Mouse (Mus musculus): ENCODE measurements around the gene Ccdc146.

Gene Ccdc146

DNA sequence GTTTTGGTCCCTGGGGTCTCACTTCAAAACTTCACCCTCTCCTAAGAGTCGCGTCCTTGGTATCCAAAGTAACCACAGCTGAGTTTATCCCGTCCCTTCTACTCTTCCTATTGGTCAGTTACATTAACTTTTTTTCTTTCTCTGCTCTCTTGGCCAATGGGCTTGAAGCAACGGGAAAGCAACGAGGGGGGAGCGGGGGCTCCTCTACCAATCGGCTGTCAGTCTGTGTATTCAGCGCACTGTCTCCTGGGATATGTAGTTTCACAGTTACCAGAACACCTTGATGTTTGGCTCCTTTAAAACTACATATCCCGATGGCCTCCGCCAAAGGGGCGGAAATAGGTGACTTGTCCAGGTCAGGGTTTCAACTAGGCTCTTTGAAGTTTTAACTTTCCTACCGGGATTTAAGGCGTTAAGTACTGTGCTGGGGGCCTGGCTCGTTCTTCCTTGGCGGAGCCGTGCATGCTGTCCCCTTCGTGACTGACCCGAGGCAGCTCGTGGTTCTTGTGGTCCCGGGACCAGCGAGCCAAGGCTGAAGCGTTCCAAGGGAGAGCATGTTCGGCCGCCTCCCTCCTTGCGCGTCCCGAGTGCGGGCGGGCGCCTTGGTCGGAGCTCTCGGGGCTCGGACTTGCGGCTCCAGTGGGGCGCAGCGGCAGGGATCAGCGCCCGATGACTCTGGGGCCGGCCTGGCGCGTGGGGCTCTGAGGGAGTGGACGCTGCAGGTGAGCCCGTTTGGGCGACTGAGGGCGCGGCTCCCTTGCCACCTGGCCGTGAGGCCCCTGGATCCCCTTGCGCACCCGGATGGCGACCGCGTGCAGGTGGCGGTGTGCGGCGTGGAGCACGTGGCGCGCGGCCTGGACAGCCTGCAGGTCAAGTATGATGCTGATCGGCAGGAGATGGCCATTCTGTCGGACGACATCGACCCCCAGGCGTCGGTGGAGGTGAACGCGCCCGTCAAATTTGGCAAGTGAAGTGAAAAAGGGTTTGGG, at the start of gene Ccdc146, which contains the start of gene Fam185a:
Ccdc146 (minus strand) TSS at position 64 of the 989 bp plus-strand sequence.
Fam185a (plus strand) TSS at position 345 of the 989 bp plus-strand sequence.
- peak; percentile 100 for DNase-seq

- no peak for DNase-seq
Observed at GRCm38 (mm10) chr5:21468100-21468499, 43.6 kb upstream of the Ccdc146 start.

GRCm38 (mm10) chr5:21467387-21467786, 42.9 kb upstream of the Ccdc146 start:
- DNase-seq: no peak

GRCm38 (mm10) chr5:21440833-21441530, 16.5 kb upstream of the Ccdc146 start:
- peak; percentile 42 for DNase-seq

DNA sequence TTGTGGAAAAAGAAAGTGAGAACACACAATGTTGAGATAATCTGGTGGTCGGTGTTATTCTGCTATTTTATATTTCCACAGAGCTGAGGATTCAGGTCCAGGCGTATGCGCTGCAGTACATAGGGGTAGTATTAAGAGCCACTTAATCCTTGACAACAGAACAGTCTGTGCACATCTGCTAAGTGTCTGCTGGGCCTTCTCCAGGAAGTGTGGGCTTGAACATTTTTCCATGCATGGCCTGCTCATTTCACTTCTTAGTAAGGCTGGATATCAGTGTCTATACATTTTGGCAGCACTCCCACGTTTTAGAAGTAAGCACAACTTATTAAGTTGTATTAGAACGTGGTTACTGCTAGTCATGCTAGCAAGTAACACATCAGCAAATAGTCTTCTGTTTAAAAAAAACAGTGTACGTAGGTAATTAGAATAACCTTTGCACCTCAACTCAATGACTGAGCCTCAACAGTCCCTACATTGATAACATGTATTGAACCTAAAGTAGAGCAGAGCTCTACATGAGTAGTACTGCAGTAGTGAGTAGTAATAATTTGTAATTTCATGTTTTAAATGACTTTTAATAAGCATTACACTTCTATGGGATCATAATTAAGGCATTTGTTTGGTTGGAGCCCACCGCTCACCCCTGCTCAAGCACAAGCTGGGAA, 15.1 kb upstream of the Ccdc146 start:
- no peak for DNase-seq

DNA sequence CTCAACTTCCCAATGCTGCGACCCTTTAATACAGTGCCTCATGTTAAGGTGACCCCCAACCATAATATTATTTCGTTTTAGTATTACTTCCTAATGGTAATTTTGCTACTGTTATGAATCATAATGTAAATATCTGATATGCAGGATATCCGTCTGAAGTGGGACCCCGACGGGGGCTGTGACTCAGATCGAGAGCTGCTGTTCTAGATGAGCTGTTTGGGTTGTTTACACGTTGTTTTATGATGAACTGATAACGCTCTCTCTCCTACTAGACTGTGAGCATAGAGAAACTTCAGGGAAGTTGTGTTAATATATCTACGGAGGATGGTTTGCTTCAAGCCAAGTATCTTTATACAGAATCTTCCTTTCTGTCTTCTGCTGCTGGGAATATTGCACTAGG, 14.0 kb upstream of the Ccdc146 start:
- DNase-seq: no peak

DNA sequence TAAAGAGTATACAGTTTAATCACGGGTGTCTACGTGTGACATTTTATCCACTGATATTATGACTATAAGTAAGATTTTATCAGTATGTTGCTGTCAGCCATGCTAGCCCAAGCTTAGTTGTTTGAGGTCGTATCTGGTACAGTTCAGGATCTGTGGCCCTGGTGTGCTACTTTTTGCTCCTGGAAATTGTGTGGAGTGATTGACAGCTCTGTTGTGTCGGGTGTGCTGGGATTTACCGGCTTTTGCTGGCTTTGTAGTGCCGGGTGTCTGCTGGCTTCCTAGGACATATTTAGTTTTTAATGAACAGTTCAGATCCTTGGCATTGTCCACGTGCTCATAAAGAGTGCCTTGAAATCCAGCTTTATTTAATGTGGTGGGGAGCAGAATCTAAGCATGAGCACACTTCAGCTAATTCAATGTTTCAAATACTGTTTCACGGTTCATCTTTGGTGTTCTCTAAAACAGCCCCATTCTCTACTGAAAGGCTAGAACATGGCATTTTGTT, 12.0 kb upstream of the Ccdc146 start:
- DNase-seq: no peak

- peak; percentile 40 for DNase-seq
Observed at GRCm38 (mm10) chr5:21434148-21434929, 9.9 kb upstream of the Ccdc146 start.

DNA sequence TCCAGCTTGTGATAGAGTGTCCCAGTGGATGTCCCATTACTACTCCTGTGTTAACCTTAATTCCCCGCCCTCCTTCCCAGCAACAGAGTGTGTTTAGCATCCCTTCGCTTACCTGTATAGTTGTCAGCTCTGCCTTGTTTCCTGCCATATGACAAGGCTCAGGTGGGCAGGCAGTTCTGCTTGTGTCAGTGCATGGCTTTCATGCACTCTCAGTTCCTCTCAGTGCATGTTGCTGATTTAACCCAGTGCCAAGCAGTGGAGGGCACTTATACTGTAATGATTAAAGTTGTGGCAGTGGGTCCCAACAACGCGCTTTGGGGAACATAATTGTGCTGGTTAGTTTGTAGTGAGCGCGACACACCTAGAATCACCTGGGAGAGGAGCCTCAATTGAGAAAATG, 2.2 kb upstream of the Ccdc146 start:
- DNase-seq: no peak

- DNase-seq: peak; percentile 76
Observed at GRCm38 (mm10) chr5:21420609-21421008, 3.9 kb downstream of the Ccdc146 start.

DNA sequence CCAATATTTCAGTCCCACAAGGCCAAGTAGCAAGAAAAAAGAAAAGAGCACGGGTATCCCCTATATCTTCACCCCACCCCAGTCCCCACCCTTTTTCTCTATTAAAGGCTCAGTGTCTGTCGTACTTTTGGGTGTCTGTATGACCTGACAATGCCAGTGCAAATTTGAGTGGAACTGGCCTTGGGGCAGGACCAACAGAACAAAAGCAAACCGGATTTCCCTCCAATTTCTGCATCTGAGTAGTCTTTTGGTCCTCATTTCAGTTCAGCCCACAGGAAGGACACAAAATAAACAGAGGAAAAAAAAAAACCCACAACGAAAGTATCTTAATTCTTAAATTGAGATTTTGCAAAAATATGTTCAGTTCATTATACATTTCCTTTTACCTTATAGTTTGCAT, 5.9 kb downstream of the Ccdc146 start:
- DNase-seq: no peak

- DNase-seq: peak; percentile 11
Observed at GRCm38 (mm10) chr5:21414116-21414820, 10.2 kb downstream of the Ccdc146 start.

DNA sequence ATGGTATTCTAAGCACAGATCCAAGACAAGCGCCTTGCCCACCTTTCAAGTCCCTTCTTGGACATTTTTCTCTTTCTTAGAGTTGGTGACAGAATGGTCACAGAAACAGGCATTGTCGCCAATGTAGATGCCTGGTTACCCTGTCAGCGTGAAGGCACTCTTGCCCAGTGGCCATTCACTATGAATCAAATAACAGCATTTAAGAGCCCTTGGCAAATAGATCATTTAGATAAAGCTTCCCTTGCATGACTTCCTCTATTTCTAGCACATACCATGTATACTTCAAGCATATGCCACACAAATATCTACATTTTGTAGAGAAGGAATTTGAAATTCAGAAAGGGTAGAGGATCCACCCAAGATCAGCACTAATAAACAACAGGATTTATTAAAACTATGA, 11.2 kb downstream of the Ccdc146 start:
- no peak for DNase-seq

DNA sequence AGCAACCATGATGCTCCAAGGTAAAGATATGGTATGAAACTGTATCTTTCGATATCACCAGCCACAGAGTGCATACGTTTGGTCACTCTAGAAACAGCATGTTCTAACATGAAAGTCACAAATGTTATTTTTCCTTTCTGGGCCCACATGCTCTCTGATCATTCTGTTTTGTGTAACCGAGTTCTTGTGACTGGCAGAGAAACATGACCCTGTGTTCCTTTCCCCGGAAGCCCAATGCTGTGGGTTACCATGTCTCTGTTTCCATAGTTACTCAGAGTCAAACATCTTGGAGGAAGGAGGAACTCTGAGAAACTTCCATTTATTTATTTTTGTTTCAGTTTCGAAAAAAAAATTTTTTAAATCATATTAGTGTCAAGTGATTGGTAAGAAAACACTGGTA, 12.4 kb downstream of the Ccdc146 start:
- DNase-seq: peak; percentile 34

DNA sequence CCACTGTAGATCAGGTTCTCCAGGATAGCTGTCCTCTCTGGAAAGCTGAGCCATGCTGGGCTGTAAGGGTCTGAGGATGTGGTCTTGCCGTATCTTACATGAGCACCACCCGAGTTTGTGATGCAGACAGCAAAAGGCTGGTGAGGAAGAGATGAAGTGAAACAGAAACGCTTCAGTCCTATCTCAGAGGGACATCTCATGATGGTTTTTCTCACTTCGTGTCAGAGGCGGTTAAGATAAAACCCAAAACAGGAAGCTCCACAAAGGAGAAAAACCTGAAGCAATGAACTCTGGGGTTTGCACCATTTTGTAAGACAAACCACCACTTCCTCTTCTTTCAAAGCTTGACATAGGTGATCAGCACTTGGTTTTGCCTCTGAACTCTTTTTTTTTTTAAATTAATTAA, 13.2 kb downstream of the Ccdc146 start:
- DNase-seq: peak; percentile 69

DNA sequence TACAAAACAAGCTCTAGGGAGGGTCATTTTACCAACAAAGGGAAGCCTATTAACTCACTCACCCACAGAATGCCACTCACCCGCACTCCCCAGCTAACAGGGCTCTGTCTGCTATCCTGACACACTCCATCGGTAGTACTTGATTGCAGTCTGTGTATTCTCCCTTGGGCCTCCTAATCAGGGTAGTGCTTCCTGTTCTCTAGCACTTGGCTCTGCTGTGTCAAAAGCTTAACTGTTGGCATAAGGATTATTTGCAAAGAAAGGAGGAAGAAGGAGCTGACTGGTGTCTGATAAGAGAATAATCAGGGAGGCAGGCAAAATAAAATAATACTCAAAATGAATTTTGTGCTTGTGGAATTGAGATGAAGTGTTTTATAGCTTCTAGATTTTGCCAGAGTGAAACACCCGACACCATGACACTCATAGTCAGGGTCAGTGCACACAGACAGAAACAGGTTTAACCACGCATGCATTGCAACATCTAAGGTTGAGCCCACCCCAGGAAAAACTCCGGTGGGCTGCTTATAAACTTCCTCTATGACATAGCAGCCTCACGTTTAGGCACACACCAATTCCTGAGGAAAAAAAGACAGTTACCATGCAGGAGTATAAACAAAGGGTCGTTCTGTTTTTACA, 29.2 kb downstream of the Ccdc146 start:
- no peak for DNase-seq

DNA sequence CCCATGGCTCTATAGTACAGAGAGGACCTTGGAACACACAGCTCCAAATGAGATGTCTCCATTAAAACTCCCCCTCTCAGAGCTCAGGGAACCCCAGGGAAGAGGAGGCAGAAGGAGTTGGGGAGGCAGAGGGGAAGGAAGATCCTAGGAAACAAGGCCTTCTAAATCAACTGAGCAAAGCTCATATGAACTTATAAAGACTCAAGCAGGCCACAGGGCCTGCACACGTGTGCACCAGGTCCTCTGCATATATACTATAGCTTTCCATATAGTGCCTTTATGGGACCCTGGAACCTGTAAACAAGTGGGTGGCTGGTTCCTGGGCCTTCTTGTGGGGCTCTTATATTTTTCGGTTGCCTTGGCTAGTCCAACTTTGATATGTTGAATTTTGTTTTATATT, 29.9 kb downstream of the Ccdc146 start:
- no peak for DNase-seq

DNA sequence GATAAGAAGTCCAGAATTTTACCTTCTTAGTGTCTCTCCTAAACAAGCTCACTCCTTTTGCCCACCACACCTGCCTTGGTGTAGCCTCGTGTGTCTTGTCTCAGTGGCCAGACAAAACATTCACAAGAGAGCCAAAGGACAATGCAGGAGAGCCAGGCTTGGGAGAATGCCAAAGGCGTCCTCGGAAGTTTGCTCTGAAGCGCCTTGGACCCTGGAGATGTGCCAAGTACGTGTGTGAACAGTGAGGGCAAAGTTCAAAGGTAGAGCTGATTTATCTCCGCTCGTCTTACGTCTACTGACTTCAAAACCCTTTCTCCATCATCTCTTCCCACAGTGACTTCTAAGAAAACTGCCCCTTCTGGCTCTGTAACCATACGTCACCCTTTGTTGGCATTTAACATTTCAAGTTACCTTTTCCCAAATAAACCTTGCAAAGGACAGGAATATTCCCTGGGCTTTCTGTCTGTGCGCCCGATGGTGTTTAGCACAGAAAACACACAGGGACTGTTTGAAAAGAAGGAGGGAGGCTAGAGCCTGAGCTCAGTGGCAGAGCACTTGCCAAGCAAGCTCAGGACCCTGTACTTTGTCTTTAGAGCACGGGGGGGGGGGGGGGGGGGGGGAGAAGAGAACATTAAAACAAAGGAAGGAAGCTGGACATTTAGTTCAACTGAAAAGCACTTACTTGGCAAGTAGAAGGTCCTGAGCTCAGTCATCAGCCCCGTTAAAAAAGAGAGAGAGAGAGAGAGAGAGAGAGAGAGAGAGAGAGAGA, 32.7 kb downstream of the Ccdc146 start:
- peak; percentile 30 for DNase-seq

DNA sequence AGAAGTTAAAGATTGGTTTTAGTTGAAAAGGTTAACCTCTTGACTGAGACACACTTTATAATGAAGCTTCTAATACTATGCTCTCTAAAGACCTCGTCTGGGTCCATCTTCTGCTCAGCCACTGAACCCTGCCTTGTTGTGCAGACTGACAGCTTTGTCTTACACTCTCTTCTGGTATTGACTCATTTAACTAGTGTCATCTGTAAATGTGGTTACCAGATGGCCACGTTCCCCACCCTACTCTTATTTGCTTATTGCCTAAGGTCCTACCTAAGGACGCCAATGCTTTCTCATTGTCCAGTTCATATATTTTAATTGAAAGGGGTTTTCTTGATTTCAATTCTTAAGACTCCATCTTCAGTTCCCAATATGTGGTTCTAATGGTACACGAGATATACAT, 35.6 kb downstream of the Ccdc146 start:
- no peak for DNase-seq

GRCm38 (mm10) chr5:21387340-21387739, 37.1 kb downstream of the Ccdc146 start:
- no peak for DNase-seq
